Mouse (Mus musculus) mature B cell (primary cell): ENCODE results near the gene Isg20l2.

Experiments
- in situ Hi-C: fragments of 300-500 bp; cut with MboI; formaldehyde crosslinking; loops from 2 replicates; pipeline ENCODE4 v1.14.3; 2019

The Isg20l2 gene

DNA sequence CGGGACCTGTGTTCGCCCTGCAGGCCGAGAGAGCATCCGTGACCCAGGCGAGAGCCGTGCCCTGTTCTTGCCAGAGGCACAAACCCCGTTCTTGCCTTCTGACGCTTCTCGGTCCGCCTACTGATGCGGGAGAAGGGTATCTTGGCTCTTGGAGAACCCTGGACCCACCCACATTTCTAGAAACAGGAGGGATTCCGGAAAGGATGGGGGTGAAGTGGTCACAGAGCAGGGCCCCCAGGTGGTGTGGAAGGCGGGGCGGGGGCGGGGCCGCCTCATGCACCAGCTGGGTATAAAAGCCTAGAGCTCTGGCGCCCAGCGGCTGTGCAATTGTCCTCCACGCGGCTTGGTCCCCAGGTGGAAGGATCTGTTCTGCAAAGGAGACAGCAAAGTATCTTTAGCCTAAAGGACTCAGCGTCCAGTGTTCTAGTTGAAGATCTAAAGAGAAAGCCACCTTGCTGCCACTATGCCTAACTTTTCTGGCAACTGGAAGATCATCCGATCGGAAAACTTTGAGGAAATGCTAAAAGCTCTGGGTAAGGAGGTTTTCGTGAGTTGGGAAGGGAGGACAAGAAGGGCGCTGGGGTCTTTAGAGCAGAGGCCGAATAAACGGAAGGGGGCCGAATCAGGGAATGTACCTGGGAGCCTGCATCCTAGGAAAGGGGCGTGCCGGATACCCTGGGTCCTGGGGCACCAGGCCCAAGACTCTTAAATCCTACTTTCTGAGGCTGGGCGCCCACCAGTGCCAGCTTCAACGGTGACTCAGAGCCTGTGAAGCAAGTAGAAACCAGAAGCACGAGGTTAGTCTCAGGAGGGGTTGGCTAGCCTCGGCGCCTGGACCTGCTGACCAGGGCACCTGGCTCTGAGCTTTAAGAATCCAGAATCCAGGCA is 18.5 kb downstream of the Isg20l2 start, which contains the start of gene Crabp2:
Gene Crabp2, plus strand, starts transcription at position 289 of the 888 bp plus-strand sequence.
- in situ Hi-C loops: no loop called here

DNA sequence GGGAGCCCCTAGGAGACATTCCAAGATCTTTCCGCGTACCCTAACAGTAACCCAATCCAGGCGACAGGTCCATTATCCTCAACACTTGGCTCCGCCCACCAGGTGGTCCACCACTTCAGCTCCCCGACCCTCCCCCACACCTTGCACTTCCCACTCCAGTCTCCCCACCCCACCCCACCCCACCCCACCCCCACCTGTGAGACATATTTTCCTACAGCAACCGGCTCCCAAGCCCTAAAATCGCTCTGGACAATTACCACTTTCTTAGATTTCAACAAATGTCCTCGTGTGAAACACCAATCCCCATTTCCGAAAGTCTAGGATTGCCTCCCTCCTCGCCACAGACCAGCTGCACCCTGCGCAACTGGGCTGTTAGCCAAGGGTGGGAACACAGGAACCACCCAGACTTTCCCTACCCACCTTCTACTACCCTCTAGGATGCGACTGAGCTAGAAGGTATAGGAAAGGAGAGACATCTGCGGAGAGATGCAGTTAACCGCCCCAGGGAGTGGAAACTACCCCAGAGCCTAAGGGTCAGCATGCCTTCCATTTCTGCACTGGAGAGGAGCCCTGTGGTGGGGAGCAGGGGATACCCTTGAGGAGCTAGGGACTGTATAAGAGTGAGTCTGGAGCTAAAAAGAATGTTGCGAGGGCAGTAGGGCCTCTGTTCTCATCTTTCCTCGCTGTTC is 19.3 kb downstream of the Isg20l2 start:
- in situ Hi-C loops: no loop called here

DNA sequence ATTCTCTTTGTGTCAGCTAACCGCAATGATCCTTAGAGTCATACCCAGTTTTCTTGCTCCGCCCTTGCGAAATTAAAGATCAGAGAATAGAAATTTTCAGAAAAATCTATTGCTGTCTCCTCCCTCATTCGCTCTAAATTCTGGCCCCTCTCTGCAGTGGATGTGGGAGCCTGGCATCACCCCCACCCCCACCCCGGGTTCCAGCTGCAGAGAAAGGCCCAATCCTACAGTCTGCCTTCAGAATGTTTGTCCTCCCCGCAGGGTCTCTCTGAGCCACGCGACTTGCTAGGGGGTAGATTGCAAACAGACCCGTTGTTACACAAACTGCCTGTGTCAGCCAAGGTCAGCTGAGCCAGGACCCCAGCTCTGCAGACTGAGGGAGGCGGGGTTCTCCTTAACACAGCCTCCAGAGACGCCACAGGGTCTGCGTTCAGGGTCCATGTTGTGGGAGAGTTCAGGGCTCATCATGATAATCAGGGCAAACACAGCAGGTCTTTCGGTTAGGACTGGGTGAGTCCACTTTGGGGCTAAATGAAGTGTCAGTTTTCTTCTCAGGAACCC is 19.9 kb downstream of the Isg20l2 start:
- in situ Hi-C loops: no loop called here

DNA sequence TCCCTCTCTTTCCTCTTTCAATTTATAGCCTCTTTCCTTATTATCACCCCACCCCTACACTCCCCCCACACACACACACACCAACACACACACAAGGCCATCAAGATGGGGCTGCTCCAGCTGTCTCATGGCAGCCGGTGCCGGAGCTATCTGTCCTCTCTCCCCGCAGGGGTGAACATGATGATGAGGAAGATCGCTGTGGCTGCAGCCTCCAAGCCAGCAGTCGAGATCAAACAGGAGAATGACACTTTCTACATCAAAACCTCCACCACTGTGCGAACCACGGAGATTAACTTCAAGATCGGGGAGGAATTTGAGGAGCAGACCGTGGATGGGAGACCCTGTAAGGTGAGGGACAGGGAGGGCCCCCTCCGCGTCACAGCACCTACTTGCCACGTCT is 21.8 kb downstream of the Isg20l2 start:
- in situ Hi-C loops: no loop called here

DNA sequence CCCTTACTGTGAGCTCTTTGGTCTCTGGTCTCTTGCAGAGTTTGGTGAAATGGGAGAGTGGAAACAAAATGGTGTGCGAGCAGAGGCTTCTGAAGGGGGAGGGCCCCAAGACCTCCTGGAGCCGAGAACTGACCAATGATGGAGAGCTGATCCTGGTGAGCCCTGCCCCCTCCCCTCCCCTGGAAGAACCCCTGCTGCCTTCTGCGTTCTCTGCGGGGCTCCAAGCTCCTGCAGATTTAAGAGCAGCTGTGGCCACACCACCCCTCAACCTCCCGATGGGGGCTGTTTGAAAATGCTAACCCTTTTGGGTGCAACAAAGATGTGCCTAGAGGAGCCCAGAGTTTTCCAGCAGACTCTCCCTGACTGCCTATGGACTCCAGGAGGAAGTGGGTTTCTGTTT is 22.3 kb downstream of the Isg20l2 start:
- in situ Hi-C loops: no loop called here

DNA sequence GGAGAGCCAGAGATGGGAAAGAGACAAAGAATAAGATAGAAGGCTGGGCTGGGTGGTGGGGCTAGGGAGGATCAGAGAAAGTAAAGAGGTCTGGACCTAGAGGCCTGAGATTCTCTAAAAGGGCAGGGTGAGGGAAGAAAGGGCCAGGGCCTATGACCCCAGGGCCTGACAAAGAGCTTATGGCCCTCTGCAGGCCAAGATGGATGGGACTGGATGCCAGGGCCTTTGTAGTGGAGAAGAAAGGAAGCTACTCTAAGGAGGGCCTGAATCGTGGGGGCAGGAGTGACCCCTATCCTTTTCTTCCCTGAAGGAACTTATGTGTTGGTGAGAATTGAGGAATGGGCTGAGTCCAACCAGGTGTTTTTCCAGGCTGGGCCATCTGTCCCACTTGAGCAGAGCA is 27.9 kb downstream of the Isg20l2 start:
- in situ Hi-C loops: no loop called here

DNA sequence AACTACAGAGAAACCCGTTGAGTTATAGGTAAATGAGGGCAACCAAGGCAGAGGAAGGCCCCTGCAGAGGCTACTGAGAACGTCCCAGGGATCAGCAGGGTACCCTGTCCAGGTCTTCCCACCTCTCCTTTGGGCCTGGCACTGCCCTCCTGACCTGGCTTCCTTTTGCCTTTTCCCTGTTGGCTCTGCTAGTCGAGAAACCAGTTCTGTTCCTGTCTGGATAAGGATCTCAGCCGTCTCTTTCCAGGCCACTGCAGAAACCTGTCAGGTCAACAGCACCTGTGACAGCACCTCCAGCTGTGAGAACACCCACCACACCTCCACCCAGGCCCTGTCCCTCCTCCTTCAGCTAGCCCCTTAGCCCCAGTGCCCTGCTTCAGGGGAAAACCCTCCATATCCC is 28.4 kb downstream of the Isg20l2 start:
- in situ Hi-C loops: no loop called here

DNA sequence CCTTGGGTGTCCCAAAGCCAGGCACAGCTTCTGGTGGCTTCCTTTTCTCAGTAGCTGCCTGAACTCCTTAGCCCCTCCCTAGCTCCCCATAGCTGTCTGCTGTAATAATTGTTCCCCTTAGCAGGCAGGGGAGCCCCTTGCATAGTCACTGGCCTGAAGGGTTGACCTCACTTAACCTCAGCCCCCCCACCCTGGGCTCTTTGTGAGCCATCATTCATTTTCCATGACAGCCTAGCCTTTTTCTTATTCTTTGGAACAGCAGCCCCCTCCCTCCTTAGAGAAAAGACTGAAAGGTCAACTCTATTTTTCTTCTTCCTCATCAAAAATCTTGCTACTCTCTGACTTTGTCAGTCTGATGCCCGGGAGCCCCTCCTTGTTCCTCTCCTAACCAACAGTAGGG is 28.9 kb downstream of the Isg20l2 start:
- in situ Hi-C loops: no loop called here

DNA sequence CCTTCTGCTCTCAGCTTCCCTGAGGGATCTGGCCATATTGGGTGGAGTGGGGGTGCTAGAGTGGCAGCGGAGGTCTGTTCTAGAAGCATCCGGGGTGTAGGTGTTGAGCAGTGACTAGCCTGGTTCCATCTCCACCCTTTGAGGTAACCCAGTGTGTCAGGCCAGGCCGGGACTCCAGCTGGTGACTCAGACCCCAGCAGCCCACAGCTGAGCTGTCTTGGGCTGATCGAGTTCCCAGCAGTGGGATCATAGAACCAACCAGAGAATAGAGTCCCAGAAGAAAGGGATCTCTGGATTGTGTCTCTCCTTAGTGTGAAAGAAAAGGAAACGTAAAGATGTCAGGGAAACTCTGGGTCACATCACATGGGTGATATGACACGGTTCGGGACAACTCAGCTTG is 29.3 kb downstream of the Isg20l2 start:
- in situ Hi-C loops: no loop called here

DNA sequence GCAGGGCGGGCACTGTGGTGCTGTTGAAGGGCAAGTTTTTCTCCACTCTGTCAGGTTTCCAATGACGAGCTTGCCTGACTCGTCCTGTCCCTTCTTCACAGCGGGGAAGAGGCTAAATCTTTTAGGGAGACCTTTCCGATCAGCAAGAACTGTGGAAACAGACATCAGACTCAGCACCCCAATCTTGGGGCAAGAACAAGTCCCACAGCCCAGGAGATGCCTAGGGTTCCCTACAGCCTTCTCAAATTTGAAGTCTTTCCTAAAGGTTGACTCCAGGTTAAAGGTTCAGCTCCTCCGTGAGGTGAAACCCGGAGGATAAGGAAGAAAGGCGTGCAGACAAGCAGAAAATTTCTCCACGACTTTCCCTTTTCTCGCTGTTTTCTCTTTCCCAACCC is 30.1 kb downstream of the Isg20l2 start:
- in situ Hi-C loops: no loop called here

DNA sequence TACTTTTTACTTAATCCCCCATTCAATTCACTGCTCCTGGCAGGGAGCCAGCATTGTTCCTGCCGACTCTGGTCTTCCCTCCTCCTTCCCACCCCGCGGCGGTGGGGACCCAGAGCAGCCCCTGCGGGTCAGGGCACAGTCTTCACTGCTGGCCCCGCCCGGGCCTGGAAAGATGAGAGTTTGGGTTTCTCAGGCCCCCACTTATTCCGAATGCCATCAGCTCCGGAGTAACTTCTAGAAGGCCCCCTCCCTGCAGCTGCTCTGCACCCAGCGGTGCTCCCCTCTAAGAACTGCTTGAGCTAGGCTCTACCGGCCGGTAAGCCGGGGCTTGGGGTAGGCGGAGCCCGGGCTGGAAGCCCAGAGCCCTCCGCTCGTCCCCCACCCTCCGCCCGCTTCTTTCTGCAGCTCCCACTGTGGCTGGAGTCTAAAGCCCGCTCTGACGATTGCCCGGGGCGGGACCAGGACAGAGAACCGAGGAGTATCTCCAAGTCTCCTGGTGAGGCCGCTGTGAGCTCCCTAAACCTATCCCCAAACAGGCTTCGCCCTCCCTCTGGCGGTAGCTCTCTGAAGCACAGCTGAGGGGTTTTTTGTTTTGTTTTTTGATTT is 30.6 kb downstream of the Isg20l2 start:
- in situ Hi-C loops: no loop called here

DNA sequence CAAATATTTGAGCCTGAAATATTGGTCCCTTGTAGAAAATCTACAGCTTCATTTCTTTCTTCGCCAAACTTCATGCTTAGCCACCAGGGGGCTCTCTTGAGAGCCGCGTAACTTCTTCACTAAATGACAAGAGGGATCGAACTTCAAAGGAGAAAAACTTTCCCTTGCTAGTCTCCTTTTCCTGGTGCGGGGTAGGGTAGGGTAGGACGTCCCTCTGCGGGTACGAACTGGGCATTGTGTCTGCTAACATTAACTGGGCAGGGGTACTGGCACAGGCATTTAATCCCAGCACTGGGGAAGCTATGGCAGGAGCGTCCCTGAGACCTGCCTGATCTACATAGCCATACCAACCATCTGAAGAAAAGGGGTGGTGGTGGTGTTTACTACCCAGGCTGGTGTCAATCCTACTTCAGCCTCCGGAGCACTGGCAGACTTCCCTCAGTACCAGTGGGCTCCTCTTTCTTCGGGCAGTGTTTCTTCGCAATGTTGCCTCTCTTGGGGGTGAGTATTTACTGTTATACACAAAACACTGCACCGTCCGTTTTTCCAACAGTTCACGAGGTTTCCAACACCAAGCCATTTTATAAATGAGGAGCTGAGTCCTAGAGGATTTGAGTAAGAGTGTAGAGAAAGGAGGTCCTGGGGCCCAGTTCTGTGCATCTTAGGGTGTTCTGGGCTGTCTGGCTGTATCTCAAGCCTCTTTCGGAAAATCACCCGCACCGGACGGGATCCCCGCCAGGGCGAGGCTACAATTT is 40.2 kb downstream of the Isg20l2 start:
- in situ Hi-C loops: no loop called here

DNA sequence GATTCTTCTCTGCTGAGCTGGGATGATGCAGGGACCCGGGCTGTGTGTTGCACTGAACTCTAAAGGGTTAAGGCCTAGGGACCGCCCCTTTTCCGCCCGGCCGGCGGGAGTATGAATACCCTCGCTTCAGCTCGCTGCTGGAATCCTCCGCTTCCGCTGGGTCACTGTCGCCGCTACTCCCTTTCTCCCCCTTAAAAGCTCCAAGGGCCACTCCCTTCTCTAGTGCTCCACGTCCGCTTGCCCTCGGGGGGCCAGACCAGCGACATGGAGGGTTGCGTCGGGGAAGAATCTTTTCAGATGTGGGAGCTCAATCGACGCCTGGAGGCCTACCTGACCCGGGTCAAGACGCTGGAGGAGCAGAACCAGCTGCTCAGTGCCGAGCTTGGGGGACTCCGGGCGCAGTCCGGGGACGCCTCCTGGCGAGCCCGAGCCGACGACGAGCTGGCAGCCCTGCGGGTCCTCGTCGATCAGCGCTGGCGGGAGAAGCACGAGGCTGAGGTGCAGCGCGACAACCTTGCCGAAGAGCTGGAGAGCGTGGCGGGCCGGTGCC is 40.9 kb downstream of the Isg20l2 start, which contains the start of gene Nes:
Gene Nes, plus strand, starts transcription at position 140 of the 550 bp plus-strand sequence.
- in situ Hi-C loops: no loop called here

DNA sequence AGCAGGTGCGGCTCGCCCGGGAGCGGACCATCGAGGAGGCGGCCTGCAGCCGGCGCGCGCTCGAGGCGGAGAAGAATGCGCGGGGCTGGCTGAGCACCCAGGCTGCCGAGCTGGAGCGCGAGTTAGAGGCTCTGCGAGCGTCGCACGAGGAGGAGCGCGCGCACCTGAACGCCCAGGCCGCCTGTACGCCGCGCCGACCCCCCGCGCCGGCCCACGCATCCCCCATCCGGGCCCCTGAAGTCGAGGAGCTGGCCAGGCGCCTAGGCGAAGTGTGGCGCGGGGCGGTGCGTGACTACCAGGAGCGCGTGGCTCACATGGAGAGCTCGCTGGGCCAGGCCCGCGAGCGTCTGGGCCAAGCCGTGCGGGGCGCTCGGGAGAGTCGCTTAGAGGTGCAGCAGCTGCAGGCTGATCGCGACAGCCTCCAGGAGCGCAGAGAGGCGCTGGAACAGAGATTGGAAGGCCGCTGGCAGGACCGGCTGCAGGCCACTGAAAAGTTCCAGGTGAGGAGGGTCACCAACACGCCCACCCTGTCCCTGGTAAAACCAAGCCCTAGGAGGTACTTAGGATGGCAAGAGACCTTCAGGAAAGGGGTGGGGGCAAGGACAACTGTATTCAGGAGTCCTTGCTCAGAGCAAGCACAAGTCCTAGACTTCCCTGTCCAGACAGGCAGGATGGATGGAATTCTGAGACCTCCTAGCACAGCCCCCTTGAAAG is 41.5 kb downstream of the Isg20l2 start:
- in situ Hi-C loops: no loop called here

DNA sequence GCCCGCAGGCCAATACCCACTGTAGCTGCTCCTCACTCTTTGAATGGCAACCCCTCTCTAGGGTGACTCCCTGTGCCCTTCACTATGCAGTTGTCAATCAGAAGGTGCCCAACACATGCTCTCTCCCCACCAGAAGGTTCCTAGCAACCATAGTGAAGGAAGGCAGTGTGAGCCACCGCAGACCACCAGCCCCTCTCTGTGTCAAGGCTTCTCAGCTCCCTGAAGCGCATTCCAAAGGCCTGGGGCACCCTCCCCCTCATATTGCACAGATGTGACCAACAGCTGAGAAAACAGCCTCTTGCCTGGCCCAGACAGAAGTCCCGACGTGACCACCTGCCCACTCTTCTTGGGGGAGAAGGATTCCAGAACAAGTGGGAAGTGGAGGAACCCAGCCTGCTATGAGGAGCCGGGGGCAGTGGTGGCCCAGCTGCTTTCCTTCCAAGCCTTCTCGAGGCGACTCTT is 42.1 kb downstream of the Isg20l2 start:
- in situ Hi-C loops: no loop called here

DNA sequence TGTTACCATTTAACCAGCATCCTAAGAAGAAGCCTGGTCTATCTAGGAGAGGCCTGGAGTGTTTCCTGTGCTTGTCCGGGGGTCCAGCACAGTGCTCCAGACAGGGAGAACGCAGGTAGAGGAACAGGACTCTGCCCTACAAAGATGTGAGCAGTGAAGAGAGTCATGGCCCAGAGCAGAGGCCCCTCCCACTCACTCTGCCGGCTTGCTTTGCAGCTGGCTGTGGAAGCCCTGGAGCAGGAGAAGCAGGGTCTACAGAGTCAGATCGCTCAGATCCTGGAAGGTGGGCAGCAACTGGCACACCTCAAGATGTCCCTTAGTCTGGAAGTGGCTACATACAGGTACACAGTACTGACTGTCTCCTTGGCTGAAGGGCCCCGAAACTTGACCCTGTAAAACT is 42.7 kb downstream of the Isg20l2 start:
- in situ Hi-C loops: no loop called here

DNA sequence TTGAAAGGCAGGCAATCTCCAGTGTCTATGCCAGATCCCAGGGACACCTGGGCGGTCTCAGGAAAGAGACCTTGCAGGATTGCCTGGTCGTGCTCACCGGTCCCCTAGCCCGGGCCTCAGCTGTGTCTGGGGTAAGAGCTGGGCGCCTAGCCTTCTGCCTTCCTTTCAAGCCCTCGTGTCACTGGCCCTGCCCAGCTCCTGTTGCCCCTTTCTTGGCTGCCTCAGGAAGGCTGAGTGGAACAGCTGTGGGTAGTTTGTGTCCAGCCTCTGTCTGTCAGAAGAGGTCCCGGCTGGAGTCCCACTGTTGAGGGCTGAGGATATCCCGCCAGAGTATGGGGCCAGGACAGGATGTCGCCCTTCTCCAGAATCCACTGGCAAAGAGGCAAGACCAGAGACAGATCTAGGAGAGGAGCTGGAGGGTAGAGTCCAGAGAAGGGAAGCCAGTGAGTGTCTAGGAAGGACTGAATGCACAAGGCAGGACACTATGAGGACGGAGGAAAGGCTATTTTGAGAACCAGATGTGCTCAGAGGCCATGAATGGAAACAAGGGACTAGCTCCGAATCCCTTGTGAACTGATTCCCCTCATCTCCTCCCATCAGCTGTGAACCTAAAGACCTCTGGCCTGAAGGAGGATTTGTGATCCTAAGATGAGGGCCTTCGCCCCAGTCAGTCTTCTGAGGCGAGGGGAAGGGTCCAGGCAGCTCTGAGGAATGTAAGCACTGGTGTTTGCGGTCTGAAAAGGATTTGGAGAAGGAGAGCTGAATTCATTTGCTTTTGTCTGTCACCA is 43.7 kb downstream of the Isg20l2 start:
- in situ Hi-C loops: no loop called here

DNA sequence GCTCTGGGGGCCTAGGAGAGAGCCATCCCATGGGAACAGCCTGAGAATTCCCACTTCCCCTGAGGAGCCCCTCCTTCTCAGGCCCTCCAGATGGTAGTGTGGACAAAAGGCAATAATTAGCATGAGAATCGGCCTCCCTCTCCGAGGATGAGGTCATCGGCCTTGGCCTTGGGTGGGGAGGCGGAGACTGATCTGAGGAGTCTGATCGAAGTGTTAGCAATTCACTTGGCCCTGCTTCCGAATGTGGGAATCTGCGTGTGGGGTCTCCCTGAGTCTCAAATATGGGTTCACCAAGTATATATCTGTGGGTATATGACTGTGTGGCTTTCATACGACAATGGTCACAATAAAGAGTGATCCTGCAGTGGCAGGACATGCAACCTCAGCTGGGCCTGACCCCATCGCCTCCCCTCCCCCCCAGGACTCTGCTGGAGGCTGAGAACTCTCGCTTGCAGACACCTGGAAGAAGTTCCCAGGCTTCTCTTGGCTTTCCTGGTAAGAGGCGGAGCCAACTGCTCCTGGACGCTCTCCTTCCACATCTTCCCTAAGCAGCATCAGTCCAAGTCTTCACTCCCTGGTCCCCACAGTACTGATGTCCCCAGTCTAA is 44.4 kb downstream of the Isg20l2 start:
- in situ Hi-C loops: no loop called here

DNA sequence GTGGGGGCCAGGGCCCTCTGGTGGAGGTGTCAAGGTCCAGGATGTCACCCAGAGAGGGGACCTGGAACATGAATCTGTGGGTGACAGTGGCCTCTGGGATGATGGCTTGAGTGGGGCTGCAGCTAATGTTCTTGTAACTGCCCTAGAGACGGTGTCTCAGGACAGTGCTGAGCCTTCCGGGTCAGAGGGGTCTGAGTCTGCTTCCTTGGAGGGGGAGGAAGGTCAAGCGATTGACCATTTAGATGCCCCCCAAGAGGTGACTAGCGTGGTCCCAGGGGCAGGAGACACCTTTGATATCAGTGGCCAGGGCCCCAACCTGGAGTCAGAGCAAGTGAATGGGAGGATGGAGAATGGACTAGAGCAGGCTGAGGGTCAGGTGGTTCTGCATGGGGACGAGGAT is 49.4 kb downstream of the Isg20l2 start:
- in situ Hi-C loops: no loop called here
